Mouse (Mus musculus): ENCODE results near the gene Arrb2. TPM values are rescaled to one million over a fixed set of nuclear protein-coding genes. Genes with fewer than 3 reads are reported as not detected.

The Arrb2 gene
- polyA plus RNA-seq, 1 experiment from 2014 or later: 15.0 TPM

DNA sequence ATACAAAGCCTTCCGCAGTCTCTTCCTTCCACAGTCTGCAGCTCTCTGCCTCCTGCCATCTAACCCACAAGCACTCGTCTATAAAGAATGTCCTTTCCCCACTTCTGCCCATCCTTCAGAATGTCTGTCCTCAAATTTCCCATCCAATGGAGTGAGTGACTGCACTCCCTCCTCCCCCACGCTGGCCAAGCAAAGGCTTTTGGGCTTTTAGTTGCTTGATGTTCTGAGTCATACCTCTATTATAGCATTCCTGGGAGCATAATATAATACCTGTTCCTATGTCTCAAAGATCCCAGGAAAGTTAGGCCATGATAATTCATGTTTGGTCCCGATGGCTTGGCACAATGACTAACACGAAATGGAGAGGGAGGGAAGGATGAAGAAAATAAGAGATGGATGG, 861 bp upstream of the Arrb2 start:
- ATAC-seq (ENCODE audit: insufficient read depth, low FRiP score, low read depth): no peak
- Histone ChIP-seq H3K27ac (peak overlapping the region; percentile 31; the same call in 1 of the 2 replicates), H3K4me3 (replicated peaks) (peak overlapping the region; percentile 1; the same call in 1 of the 2 replicates), H3K9ac (no peak overlapping the region), H3K36me3 (no peaks in the 10 kb centered on the region), H3K27me3 (replicated peaks) (no peaks in the 10 kb centered on the region), H3K4me2 (peak overlapping the region; percentile 72; the same call in 1 of the 2 replicates), H3K4me1 (peaks cover 7% of the 10 kb centered on the region), H3K9me3 (no peaks in the 10 kb centered on the region)
- WGBS: 30% methylated on average over 5 of the region's 5 CpGs

DNA sequence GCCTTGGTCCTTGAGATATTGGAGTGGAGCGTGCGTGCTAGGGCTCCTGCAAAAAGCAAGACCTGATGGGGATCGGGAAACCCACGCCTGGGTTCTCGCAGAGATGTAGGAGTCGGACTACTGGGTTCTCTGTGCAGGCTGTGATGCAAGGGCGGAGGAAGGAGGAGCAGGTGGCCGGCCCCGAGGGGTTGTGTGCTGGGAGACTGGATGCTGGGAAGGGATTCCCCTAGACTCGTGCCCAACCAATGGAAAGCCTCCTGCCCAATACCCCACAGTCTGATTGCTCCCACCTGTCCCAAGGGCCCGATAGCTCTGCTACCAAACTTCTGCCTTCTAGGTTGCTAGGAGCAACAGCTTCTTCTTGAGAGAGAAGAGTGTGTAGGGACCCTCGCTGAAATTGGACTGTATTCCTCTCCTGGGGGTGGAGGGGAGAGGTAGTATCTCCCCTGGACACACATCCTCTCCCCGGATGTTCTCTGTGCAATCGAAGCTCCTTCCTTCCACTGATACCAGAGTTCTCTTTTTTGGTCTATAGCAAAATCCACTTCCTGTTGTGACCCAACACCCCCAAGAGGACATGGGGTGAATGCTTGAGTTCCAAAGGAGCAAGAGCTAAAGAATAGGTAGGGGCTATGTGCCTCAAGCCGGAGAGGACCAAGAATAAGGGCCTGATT, 597 bp downstream of the Arrb2 start:
- peak overlapping the region; percentile 76 for H3K27ac ChIP-seq
- H3K36me3 ChIP-seq: peaks cover 5% of the 10 kb centered on the region; the same call in 1 of the 2 replicates
- no peaks in the 10 kb centered on the region for H3K27me3 ChIP-seq (replicated peaks)
- H3K4me1 ChIP-seq: peaks cover 7% of the 10 kb centered on the region
- WGBS: 10% methylated on average over 15 of the region's 15 CpGs
- peak overlapping the region; percentile 66 for H3K9ac ChIP-seq
- peak overlapping the region; percentile 72 for H3K4me2 ChIP-seq
- peak overlapping the region; percentile 65 for H3K4me3 ChIP-seq (replicated peaks)
- no peaks in the 10 kb centered on the region for H3K9me3 ChIP-seq
- ATAC-seq (ENCODE audit: insufficient read depth, low FRiP score, low read depth): 0 out of 2 replicates have a peak, but pooled peaks have one; percentile 0

DNA sequence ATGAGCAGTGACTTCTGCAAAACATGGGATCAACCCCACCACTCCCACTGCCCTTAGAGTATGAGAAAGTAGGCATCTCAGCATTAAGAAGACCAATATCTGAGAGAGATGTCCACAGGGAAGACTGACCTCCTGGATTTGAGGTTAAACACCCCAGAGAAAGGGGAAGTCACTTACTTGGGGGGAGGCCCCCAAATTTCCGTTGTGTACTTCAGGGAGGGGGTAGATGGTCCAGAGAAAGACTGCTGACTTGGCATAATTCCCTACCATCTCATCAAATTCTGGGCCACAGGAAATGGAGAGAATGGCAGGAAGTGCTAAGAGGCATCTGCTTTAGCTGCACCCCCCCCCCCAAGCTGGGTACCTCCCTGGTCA, 1.1 kb downstream of the Arrb2 start:
- Histone ChIP-seq H3K4me1 (peaks cover 7% of the 10 kb centered on the region), H3K36me3 (peaks cover 9% of the 10 kb centered on the region; the same call in 1 of the 2 replicates), H3K27ac (no peak overlapping the region), H3K4me3 (replicated peaks) (peak overlapping the region; percentile 65), H3K9me3 (no peaks in the 10 kb centered on the region), H3K4me2 (peak overlapping the region; percentile 72), H3K9ac (no peak overlapping the region), H3K27me3 (replicated peaks) (no peaks in the 10 kb centered on the region)
- ATAC-seq (ENCODE audit: insufficient read depth, low FRiP score, low read depth): no peak
- 71% methylated on average over 1 of the region's 1 CpGs for WGBS

DNA sequence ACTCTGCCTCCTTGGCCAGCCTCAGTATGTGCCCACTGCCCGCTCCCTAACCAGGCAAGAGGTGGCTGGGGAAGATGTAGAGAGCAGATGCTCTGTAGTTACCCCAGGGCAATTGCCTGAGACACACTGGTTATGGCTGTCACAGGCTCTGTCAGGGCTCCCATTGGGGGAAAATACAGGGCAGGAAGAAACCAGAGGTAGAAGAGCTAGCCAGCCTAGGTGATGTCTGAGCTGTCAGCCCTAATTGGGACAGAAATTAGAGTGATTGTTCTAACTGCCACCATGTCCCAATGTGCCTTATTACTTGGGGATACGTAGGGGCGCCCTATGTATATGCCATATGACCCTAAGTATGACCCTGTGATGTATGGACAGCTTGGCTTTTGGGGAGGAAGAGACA, 1.5 kb downstream of the Arrb2 start:
- H3K4me3 ChIP-seq (replicated peaks): peak overlapping the region; percentile 65; the same call in 1 of the 2 replicates
- no peaks in the 10 kb centered on the region for H3K27me3 ChIP-seq (replicated peaks)
- no peaks in the 10 kb centered on the region for H3K9me3 ChIP-seq
- H3K4me1 ChIP-seq: peaks cover 7% of the 10 kb centered on the region
- H3K36me3 ChIP-seq: peaks cover 9% of the 10 kb centered on the region; the same call in 1 of the 2 replicates
- no peak overlapping the region for H3K9ac ChIP-seq
- 91% methylated on average over 3 of the region's 3 CpGs for WGBS
- H3K27ac ChIP-seq: no peak overlapping the region
- no peak for ATAC-seq (ENCODE audit: insufficient read depth, low FRiP score, low read depth)
- peak overlapping the region; percentile 72; the same call in 1 of the 2 replicates for H3K4me2 ChIP-seq

DNA sequence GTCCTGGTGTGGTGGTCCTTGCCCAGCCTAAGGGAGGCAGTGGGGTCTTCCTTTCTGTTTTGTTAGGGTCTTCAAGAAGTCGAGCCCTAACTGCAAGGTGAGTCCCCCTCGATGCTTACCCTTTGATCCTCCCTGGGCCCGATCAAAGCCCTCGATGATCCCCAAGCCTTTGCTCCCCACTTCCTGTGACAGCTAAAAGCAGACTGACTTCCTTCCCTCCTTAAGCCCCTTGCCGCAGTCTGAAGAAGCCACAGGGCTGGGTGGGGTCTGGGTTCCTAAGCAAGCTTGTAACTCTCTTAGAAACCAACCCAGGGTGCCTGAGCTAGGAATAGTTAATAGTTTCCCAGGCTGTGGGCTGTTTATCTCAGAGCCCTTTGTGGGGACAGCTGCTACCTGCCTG, 3.0 kb downstream of the Arrb2 start:
- Histone ChIP-seq H3K9ac (no peak overlapping the region), H3K9me3 (no peaks in the 10 kb centered on the region), H3K4me2 (no peak overlapping the region), H3K4me1 (peaks cover 7% of the 10 kb centered on the region), H3K4me3 (replicated peaks) (no peak overlapping the region), H3K27ac (no peak overlapping the region), H3K27me3 (replicated peaks) (no peaks in the 10 kb centered on the region), H3K36me3 (peaks cover 18% of the 10 kb centered on the region)
- no peak for ATAC-seq (ENCODE audit: insufficient read depth, low FRiP score, low read depth)
- WGBS: 63% methylated on average over 5 of the region's 5 CpGs

DNA sequence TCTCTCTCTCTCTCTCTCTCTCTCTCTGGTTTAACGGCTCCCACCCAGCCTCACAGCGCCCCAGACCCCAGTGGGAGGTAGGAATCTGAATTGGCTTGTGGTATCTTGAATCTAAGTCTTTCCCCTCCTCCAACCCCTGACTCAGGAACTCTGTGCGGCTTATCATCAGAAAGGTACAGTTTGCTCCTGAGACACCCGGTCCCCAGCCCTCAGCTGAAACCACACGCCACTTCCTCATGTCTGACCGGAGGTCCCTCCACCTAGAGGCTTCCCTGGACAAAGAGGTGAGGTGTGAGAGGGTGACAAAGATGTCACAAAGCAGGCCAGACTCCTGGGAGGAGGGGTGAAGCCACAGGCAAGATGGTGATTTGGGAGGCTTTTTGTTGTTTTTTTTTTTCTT, 5.0 kb downstream of the Arrb2 start:
- Histone ChIP-seq H3K4me1 (peaks cover 7% of the 10 kb centered on the region), H3K9me3 (no peaks in the 10 kb centered on the region), H3K36me3 (peaks cover 18% of the 10 kb centered on the region), H3K4me2 (no peak overlapping the region), H3K27ac (no peak overlapping the region), H3K27me3 (replicated peaks) (no peaks in the 10 kb centered on the region), H3K4me3 (replicated peaks) (no peak overlapping the region), H3K9ac (no peak overlapping the region)
- 77% methylated on average over 6 of the region's 6 CpGs for WGBS
- ATAC-seq (ENCODE audit: insufficient read depth, low FRiP score, low read depth): no peak

DNA sequence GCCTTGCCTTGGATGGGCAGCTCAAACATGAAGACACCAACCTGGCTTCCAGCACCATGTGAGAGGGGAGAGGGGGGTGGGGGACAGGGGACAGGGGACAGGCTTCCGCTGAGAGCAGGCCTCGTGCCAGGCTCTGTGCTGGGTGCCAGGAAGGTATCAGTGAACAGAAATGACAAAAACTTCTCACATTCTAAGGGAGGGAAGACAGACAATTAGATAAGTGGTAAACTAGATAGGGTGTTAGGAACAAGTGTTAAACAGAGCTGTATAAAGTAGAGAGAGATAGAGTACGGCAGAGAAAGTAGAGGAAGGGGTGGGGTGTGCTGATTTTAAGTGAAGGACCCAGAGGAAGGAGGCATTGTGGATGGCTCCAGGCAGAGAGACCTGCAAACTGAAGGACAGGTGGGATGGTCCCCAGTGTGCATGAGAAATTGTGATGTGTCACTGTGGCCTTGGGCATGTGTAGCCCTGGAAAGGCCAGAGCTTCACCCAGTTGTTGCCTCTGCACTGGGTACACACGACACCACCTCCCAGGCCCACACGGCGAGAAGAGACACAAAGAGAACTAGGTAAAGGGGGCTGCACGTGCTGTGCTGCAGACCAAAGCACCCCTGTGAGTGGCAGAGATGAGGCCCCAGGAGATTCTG, 6.4 kb downstream of the Arrb2 start:
- no peaks in the 10 kb centered on the region for H3K27me3 ChIP-seq (replicated peaks)
- WGBS: 86% methylated on average over 7 of the region's 7 CpGs
- H3K9ac ChIP-seq: no peak overlapping the region
- no peak overlapping the region for H3K4me2 ChIP-seq
- H3K27ac ChIP-seq: no peak overlapping the region
- H3K4me3 ChIP-seq (replicated peaks): no peak overlapping the region
- no peaks in the 10 kb centered on the region for H3K4me1 ChIP-seq
- H3K36me3 ChIP-seq: peaks cover 18% of the 10 kb centered on the region
- no peaks in the 10 kb centered on the region for H3K9me3 ChIP-seq
- no peak for ATAC-seq (ENCODE audit: insufficient read depth, low FRiP score, low read depth)

DNA sequence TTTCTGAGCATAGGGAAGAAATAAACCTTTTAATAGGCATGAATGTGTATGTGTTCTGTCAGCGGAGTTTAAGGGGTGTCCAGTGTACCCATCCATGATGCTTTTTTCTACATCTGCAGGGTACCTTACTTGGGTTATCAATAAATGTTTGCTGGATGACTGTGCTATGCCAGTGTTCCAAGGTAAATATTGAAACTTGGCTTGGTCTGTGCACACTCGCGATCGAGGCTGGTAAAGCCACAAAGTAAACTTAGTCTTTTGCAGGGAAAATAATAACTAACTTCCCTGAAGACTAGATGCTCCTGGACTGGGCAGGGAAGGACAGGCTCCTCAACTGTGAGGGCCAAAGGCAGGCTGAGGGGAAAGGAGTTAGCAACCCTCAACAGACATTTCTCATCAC, 8.2 kb downstream of the Arrb2 start:
- no peak overlapping the region for H3K4me3 ChIP-seq (replicated peaks)
- H3K36me3 ChIP-seq: peaks cover 18% of the 10 kb centered on the region
- ATAC-seq (ENCODE audit: insufficient read depth, low FRiP score, low read depth): no peak
- H3K9ac ChIP-seq: no peak overlapping the region
- WGBS: 65% methylated on average over 4 of the region's 4 CpGs
- H3K9me3 ChIP-seq: no peaks in the 10 kb centered on the region
- H3K4me1 ChIP-seq: no peaks in the 10 kb centered on the region
- H3K27me3 ChIP-seq (replicated peaks): no peaks in the 10 kb centered on the region
- H3K4me2 ChIP-seq: no peak overlapping the region
- no peak overlapping the region for H3K27ac ChIP-seq

DNA sequence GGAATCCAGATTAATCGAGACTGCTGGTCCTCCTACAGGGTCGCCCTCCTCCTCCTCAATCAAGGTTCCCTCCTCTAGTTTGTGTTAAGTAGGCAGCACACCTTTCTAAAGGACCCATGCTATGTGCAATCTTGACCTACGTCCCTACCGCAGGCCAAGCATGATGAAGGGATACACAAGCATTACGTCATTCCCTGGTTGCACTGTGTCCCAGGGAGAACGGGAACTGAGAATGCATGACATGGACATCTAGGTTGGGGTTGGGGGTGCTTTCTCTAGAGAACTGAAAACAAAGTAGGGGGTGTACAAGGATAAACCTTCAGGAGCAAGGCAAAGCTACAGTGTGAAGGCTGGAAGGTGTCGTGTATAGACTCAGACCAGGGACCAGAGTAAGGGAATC, 9.4 kb downstream of the Arrb2 start:
- Histone ChIP-seq H3K27ac (no peak overlapping the region), H3K4me1 (no peaks in the 10 kb centered on the region), H3K36me3 (peaks cover 18% of the 10 kb centered on the region), H3K9me3 (no peaks in the 10 kb centered on the region), H3K27me3 (replicated peaks) (no peaks in the 10 kb centered on the region), H3K4me2 (no peak overlapping the region), H3K9ac (no peak overlapping the region), H3K4me3 (replicated peaks) (no peak overlapping the region)
- 90% methylated on average over 7 of the region's 7 CpGs for WGBS
- no peak for ATAC-seq (ENCODE audit: insufficient read depth, low FRiP score, low read depth)

DNA sequence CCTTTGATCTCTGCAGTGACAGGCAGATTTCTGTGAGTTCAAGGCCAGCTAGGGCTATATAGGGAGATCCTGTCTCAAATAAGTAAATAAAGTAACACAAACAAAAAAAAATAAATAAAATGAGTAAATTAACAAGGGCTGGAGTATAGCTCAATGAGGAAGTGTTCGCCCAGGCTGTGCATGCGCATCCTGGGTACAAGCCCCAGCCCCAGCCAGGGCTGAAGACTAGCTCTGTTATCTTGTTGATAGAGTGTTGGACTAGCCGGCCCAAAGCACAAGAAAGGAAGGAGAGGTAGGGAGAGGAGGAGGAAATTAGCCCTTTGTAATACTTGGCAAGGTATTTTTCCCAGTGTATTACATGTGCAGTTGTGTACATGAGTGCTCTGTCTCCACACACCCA, 11.5 kb downstream of the Arrb2 start:
- ATAC-seq (ENCODE audit: insufficient read depth, low FRiP score, low read depth): no peak
- Histone ChIP-seq H3K27me3 (replicated peaks) (no peaks in the 10 kb centered on the region), H3K36me3 (peaks cover 9% of the 10 kb centered on the region), H3K4me2 (no peak overlapping the region), H3K4me1 (no peaks in the 10 kb centered on the region), H3K4me3 (replicated peaks) (no peak overlapping the region), H3K27ac (no peak overlapping the region), H3K9ac (no peak overlapping the region), H3K9me3 (no peaks in the 10 kb centered on the region)
- 70% methylated on average over 3 of the region's 3 CpGs for WGBS

DNA sequence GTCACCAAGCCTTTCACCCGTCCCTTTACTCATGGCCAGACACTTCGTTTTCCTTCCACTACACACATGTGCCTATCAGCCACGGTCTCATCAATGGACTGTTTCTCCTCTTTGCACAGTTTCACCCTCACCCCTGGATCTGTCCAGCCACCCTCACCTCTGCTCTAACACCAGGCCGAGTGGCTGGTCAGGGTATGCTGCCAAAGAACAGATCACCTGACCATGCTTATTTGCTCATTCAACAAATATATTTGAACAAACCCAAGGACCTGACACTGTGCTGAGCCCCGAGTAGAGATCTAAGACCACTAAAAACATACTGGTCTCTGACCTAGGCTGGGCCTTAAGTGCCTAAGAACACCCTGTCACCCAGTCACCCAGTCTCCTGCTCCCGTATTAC, 12.2 kb downstream of the Arrb2 start:
- Histone ChIP-seq H3K9ac (no peak overlapping the region), H3K27ac (0 out of 2 replicates have a peak overlapping the region, but pooled peaks have one; percentile 17), H3K9me3 (no peaks in the 10 kb centered on the region), H3K36me3 (peaks cover 5% of the 10 kb centered on the region; the same call in 1 of the 2 replicates), H3K4me2 (no peak overlapping the region), H3K4me3 (replicated peaks) (no peak overlapping the region), H3K4me1 (no peaks in the 10 kb centered on the region), H3K27me3 (replicated peaks) (no peaks in the 10 kb centered on the region)
- ATAC-seq (ENCODE audit: insufficient read depth, low FRiP score, low read depth): peak; percentile 67; the same call in 1 of the 2 replicates
- WGBS: 61% methylated on average over 6 of the region's 6 CpGs

DNA sequence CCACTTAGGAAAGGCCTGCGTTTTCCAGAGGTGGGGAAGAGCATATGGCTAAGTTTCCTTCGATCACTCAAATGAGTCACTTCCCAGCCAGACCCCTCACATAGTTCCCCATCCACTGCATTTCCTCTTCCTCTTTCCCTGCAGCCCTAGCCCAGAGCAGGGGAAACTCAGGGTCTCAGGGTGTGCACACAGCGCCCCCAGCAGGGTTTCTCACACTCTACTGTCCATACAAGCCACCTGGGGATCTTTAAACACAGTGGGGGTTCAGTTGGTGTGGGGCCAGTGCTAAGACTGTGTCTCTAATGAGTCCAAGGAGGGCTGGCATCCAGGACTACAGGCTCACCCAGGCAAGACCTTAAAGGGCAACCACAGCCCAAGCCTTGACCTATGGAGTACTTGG, 14.3 kb downstream of the Arrb2 start:
- H3K36me3 ChIP-seq: no peaks in the 10 kb centered on the region
- H3K4me1 ChIP-seq: no peaks in the 10 kb centered on the region
- no peak for ATAC-seq (ENCODE audit: insufficient read depth, low FRiP score, low read depth)
- H3K4me2 ChIP-seq: no peak overlapping the region
- no peak overlapping the region for H3K27ac ChIP-seq
- 48% methylated on average over 3 of the region's 3 CpGs for WGBS
- no peaks in the 10 kb centered on the region for H3K9me3 ChIP-seq
- H3K9ac ChIP-seq: no peak overlapping the region
- no peak overlapping the region for H3K4me3 ChIP-seq (replicated peaks)
- no peaks in the 10 kb centered on the region for H3K27me3 ChIP-seq (replicated peaks)
